Mouse (Mus musculus) embryonic facial prominence, embryonic 11.5 days (tissue): ENCODE data around the gene Wnt4. TPM values are rescaled to one million over a fixed set of nuclear protein-coding genes. Genes with fewer than 3 reads are reported as not detected.
A peak's percentile ranks its signal among the peaks of the same experiment; 100 is the strongest.

Experiments
- ATAC-seq: fragments of 200-750 bp; cut with Nextera tagmentation; replicated peaks from 2 replicates; pipeline ENCODE4 v1.8.0; 2017; ENCODE audit warnings: low read depth; ENCODE audit not compliant: insufficient number of reproducible peaks, low FRiP score, low TSS enrichment
- DNase-seq: peaks from one replicate; pipeline ENCODE4 v3.0.0-alpha.2; 2015; ENCODE audit warnings: low spot score
- H3K27ac ChIP-seq: fragments of 300-500 bp; sonication (generic); replicated peaks from 2 replicates; pipeline ENCODE4 v1.5.1; 2014; ENCODE audit warnings: mild to moderate bottlenecking, low read depth, low read length, control low read depth
- H3K27me3 ChIP-seq: fragments of 300-500 bp; sonication (generic); 2 replicates; pipeline ENCODE4 v1.6.1; 2014; ENCODE audit warnings: mild to moderate bottlenecking, low read length, moderate library complexity, mixed read lengths; ENCODE audit not compliant: control insufficient read depth, insufficient read depth
- H3K36me3 ChIP-seq: fragments of 300-500 bp; sonication (generic); replicated peaks from 2 replicates; pipeline ENCODE4 v1.6.1; 2014; ENCODE audit warnings: low read depth, mild to moderate bottlenecking, low read length, moderate library complexity, mixed read lengths; ENCODE audit not compliant: control insufficient read depth, insufficient read depth
- H3K4me1 ChIP-seq: fragments of 300-500 bp; sonication (generic); 2 replicates; pipeline ENCODE4 v1.6.1; 2014; ENCODE audit warnings: low read length, mixed read lengths; ENCODE audit not compliant: control insufficient read depth, insufficient read depth
- H3K4me2 ChIP-seq: fragments of 300-500 bp; sonication (generic); 2 replicates; pipeline ENCODE4 v1.6.1; 2014; ENCODE audit warnings: low read depth, mild to moderate bottlenecking, control low read depth, low read length, moderate library complexity
- H3K4me3 ChIP-seq: fragments of 300-500 bp; sonication (generic); 2 replicates; pipeline ENCODE4 v1.5.1; 2014; ENCODE audit warnings: low read depth, low read length, control low read depth
- H3K9ac ChIP-seq: fragments of 300-500 bp; sonication (generic); replicated peaks from 2 replicates; pipeline ENCODE4 v1.6.1; 2014; ENCODE audit warnings: mild to moderate bottlenecking, control low read depth, low read length
- H3K9me3 ChIP-seq: fragments of 300-500 bp; sonication (generic); replicated peaks from 2 replicates; pipeline ENCODE4 v1.6.1; 2016; ENCODE audit warnings: mild to moderate bottlenecking, low read length, inconsistent platforms, mixed read lengths; ENCODE audit not compliant: control insufficient read depth
- WGBS: fragments of 180-500 bp; shearing (Covaris S2); extraction: QIAGEN DNeasy Blood & Tissue Kit; methylation state at CpG from one replicate; pipeline ENCODE4 v1.1.7; 2014; 5-methylcytosine and 5-hydroxymethylcytosine counted together
- polyA plus RNA-seq: library from polyadenylated mRNA; unstranded; fragments of >200 nt; fragmentation: Nextera tagmentation; extraction: Ambion mirVana; gene quantifications from 2 replicates; pipeline ENCODE4 v1.2.1, GENCODE M21; 2014

Gene Wnt4
- polyA plus RNA-seq, 1 experiment from 2014 or later: 4.3 TPM

- no peaks in the 10 kb centered on the region for H3K27me3 ChIP-seq
- no peak for ATAC-seq
- no peak for DNase-seq
- 65% methylated on average over 16 of the region's 16 CpGs for WGBS
- H3K4me1 ChIP-seq: no peaks in the 10 kb centered on the region
- H3K36me3 ChIP-seq: no peaks in the 10 kb centered on the region
- no peak overlapping the region for H3K9ac ChIP-seq
- no peak overlapping the region for H3K4me2 ChIP-seq
- no peaks in the 10 kb centered on the region for H3K9me3 ChIP-seq
- no peak overlapping the region for H3K27ac ChIP-seq
- H3K4me3 ChIP-seq: no peak overlapping the region
These were observed 24.3 kb downstream of the Wnt4 start for GRCm38 (mm10) chr4:137301635-137302034.

- 88% methylated on average over 7 of the region's 7 CpGs for WGBS
- no peak overlapping the region for H3K4me3 ChIP-seq
- H3K27ac ChIP-seq: no peak overlapping the region
- H3K9ac ChIP-seq: no peak overlapping the region
- no peaks in the 10 kb centered on the region for H3K9me3 ChIP-seq
- H3K4me2 ChIP-seq: no peak overlapping the region
- H3K27me3 ChIP-seq: no peaks in the 10 kb centered on the region
- no peaks in the 10 kb centered on the region for H3K36me3 ChIP-seq
- ATAC-seq (no peak), DNase-seq (no peak)
- no peaks in the 10 kb centered on the region; the same call in 1 of the 2 replicates for H3K4me1 ChIP-seq
These were observed 26.8 kb downstream of the Wnt4 start for GRCm38 (mm10) chr4:137304106-137304505.

- WGBS: 89% methylated on average over 7 of the region's 7 CpGs
- H3K4me2 ChIP-seq: no peak overlapping the region
- H3K27ac ChIP-seq: no peak overlapping the region
- no peak overlapping the region for H3K4me3 ChIP-seq
- no peaks in the 10 kb centered on the region; the same call in 1 of the 2 replicates for H3K4me1 ChIP-seq
- H3K9me3 ChIP-seq: no peaks in the 10 kb centered on the region
- H3K36me3 ChIP-seq: no peaks in the 10 kb centered on the region
- no peaks in the 10 kb centered on the region for H3K27me3 ChIP-seq
- DNase-seq (no peak), ATAC-seq (no peak)
- no peak overlapping the region for H3K9ac ChIP-seq
These were observed 27.8 kb downstream of the Wnt4 start for GRCm38 (mm10) chr4:137305066-137305465.

- Histone ChIP-seq H3K36me3 (no peaks in the 10 kb centered on the region), H3K4me1 (no peaks in the 10 kb centered on the region; the same call in 1 of the 2 replicates), H3K9me3 (no peaks in the 10 kb centered on the region), H3K4me3 (no peak overlapping the region), H3K27me3 (no peaks in the 10 kb centered on the region), H3K4me2 (no peak overlapping the region), H3K27ac (no peak overlapping the region), H3K9ac (no peak overlapping the region; the same call in 1 of the 2 replicates)
- WGBS: 78% methylated on average over 13 of the region's 13 CpGs
- no peak for DNase-seq
- ATAC-seq: no peak
These were observed 28.7 kb downstream of the Wnt4 start for GRCm38 (mm10) chr4:137305831-137306576.

- H3K4me3 ChIP-seq: no peak overlapping the region
- no peak for ATAC-seq
- H3K9ac ChIP-seq: no peak overlapping the region
- no peak for DNase-seq
- H3K27ac ChIP-seq: no peak overlapping the region
- 73% methylated on average over 8 of the region's 8 CpGs for WGBS
- no peaks in the 10 kb centered on the region for H3K27me3 ChIP-seq
- no peak overlapping the region for H3K4me2 ChIP-seq
- H3K4me1 ChIP-seq: no peaks in the 10 kb centered on the region; the same call in 1 of the 2 replicates
- no peaks in the 10 kb centered on the region for H3K36me3 ChIP-seq
- H3K9me3 ChIP-seq: no peaks in the 10 kb centered on the region
These were observed 29.2 kb downstream of the Wnt4 start for GRCm38 (mm10) chr4:137306577-137306888.

GRCm38 (mm10) chr4:137306991-137307706, 29.9 kb downstream of the Wnt4 start:
- H3K4me1 ChIP-seq: no peaks in the 10 kb centered on the region; the same call in 1 of the 2 replicates
- H3K4me3 ChIP-seq: no peak overlapping the region
- DNase-seq: no peak
- no peak overlapping the region for H3K27ac ChIP-seq
- 80% methylated on average over 19 of the region's 19 CpGs for WGBS
- no peak overlapping the region for H3K4me2 ChIP-seq
- H3K9me3 ChIP-seq: no peaks in the 10 kb centered on the region
- no peaks in the 10 kb centered on the region for H3K27me3 ChIP-seq
- no peak overlapping the region for H3K9ac ChIP-seq
- H3K36me3 ChIP-seq: no peaks in the 10 kb centered on the region
- no peak for ATAC-seq

- H3K9ac ChIP-seq: no peak overlapping the region
- no peaks in the 10 kb centered on the region for H3K27me3 ChIP-seq
- WGBS: 64% methylated on average over 5 of the region's 5 CpGs
- H3K4me1 ChIP-seq: no peaks in the 10 kb centered on the region; the same call in 1 of the 2 replicates
- no peaks in the 10 kb centered on the region for H3K36me3 ChIP-seq
- DNase-seq: peak; percentile 78
- no peaks in the 10 kb centered on the region for H3K9me3 ChIP-seq
- H3K27ac ChIP-seq: no peak overlapping the region
- H3K4me3 ChIP-seq: no peak overlapping the region
- no peak for ATAC-seq
- no peak overlapping the region for H3K4me2 ChIP-seq
These were observed 31.1 kb downstream of the Wnt4 start for GRCm38 (mm10) chr4:137308377-137308776.

- Histone ChIP-seq H3K9ac (no peak overlapping the region), H3K27me3 (no peaks in the 10 kb centered on the region), H3K4me1 (no peaks in the 10 kb centered on the region), H3K27ac (no peak overlapping the region), H3K36me3 (no peaks in the 10 kb centered on the region), H3K4me3 (no peak overlapping the region), H3K9me3 (no peaks in the 10 kb centered on the region), H3K4me2 (no peak overlapping the region)
- 63% methylated on average over 2 of the region's 2 CpGs for WGBS
- no peak for ATAC-seq
- peak; percentile 58 for DNase-seq
These were observed 36.2 kb downstream of the Wnt4 start for GRCm38 (mm10) chr4:137313511-137313910.
